8 mouse cellular contexts compared by ENCODE assay signal in the genomic region with DNA sequence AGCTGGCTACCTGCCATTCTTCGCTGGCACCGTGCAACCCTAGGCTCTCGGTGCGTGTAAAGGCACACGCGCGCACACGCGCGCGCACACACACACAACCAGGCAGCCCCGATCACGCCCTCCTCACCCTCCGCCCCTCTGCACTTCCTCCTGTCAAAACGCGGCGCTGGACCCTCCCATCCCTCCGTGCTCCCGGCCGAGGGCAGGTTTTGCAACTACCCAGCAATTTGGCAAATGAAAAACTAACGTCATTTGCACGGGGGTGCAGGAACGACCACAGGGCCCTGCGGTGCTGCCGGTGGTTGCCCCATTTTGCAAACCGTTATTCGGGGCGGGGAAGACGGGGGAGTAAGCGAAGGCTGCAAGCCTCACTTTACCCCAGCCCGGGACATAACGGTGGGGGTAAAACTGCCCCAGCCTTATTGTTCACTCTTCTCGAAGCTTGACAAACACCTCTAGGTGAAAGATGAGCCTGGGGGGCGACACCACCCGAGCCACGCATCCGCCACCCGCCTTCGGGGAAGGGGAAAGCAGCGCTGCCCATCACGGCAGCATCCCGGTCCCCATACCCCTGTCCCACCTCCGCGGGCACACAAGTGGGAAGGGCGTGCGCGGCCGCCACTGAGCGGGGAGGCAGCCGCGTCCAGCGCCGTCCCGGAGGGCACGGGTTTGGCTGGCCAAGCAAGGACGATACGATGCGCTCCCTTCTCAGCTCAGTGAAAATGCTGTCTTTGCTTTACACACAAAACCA. TPM values are rescaled to one million over a fixed set of nuclear protein-coding genes. Genes with fewer than 3 reads are reported as not detected.
A peak's percentile ranks its signal among the peaks of the same experiment; 100 is the strongest.
DNase-seq lines count a peak whose midpoint lies in the region; ATAC-seq lines count a peak whose summit lies in the region.

No protein-coding gene starts in this region.

- DNase-seq in WW6 (ENCODE audit: low read depth, low spot score): peak; percentile 14
- DNase-seq in cerebellum, adult 9-11 months: peak; percentile 90
- DNase-seq in frontal cortex, postnatal 14 days (ENCODE audit: low spot score in 2 of 2): peak; percentile 63 to 68
- DNase-seq in hindbrain, embryonic 11.5 days (ENCODE audit: low spot score): peak; percentile 78
- peak; percentile 57 to 76 for DNase-seq in left cerebral cortex, adult 18-20 months (ENCODE audit: low spot score in 2 of 2)
- peak; percentile 13 for DNase-seq in lung, postnatal 25 days (ENCODE audit: low spot score)
- peak; percentile 76 for DNase-seq in right cerebral cortex, adult 18-20 months
- no peak for DNase-seq in c-Kit-positive CD71-positive TER-119-positive erythroid progenitor cells, embryonic 14.5 days (ENCODE audit: low spot score)

- H3K4me2 ChIP-seq in hindbrain, embryonic 11.5 days (replicated peaks; ENCODE audit: low read depth, low read length): peak overlapping the region; percentile 86

- H3K4me3 ChIP-seq in hindbrain, embryonic 11.5 days (ENCODE audit: low read depth, low read length): peak overlapping the region; percentile 84

- peak; percentile 73 for ATAC-seq in hindbrain, embryonic 11.5 days (ENCODE audit: low FRiP score)

- H3K27ac ChIP-seq in hindbrain, embryonic 11.5 days (ENCODE audit: low read depth, low read length): peak overlapping the region; percentile 87

- H3K4me1 ChIP-seq in hindbrain, embryonic 11.5 days (replicated peaks; ENCODE audit: control insufficient read depth, insufficient read depth, low read length): no peaks in the 10 kb centered on the region

- WGBS in hindbrain, embryonic 11.5 days: under 1% methylated on average over 58 of the region's 58 CpGs

- no peaks in the 10 kb centered on the region for H3K36me3 ChIP-seq in hindbrain, embryonic 11.5 days (ENCODE audit: control insufficient read depth, insufficient read depth, low read length)

- H3K27me3 ChIP-seq in hindbrain, embryonic 11.5 days (ENCODE audit: control insufficient read depth, insufficient read depth, low read length): no peaks in the 10 kb centered on the region

- peak overlapping the region; percentile 96 for H3K9ac ChIP-seq in hindbrain, embryonic 11.5 days (ENCODE audit: low read depth, low read length)

- H3K9me3 ChIP-seq in hindbrain, embryonic 11.5 days (ENCODE audit: control insufficient read depth, low read length): no peaks in the 10 kb centered on the region

RNA-seq across cellular contexts. Expression of a gene that starts 0.7 kb away (rescaled TPM):
- 137 and 143 TPM in 2 replicates for polyA plus RNA-seq in hindbrain, embryonic 11.5 days (2014; fragmentation: Nextera tagmentation; extraction: Ambion mirVana)
- 100 to 1,000 TPM; 226 to 251 TPM for total RNA-seq in left cerebral cortex, adult 18-20 months (2021)
